ENCODE assay signal across 17 mouse cellular contexts in the genomic region with DNA sequence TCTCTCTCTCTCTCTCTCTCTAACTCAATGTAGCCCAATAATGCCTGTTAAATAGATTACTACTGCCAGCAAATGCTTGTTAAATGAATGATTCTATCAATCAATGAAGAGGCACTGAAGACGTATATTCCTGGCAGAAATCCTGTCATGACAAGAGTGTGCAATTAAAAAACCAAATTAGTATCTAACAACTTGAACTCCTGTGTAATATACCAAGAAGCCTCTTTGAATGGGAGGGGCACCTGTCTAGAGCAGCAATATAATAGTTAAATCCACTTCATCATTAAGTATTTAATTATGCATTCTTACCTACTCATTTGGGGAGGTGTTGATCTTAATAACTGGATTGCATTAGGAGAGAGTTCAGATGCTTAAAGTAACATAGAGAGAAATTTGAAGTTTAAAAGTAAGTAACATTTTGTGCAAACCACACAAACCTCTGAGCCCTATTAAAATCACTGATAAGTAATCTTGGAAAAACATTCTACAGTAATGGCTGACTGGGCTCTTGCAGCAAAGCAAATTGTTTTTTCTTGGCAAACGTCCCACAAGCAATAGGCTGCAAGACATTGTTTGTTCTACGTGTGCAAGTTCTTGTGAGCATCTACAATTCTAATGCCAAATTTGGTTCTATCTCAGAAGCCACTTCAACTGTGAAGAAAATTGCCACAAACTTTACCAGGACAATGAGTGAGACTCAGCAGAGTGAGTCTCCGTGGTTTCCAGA.
A peak's percentile ranks its signal among the peaks of the same experiment; 100 is the strongest.
DNase-seq lines count a peak whose midpoint lies in the region; ATAC-seq and TF ChIP-seq lines count a peak whose summit lies in the region.
"Had no signal": no experiment of that assay in that cellular context is flagged by ENCODE, and none has a peak within 500 bp of the region (broad histone marks: within the 10 kb centered on the region; RNA-seq: fewer than 3 reads in every experiment).

No protein-coding gene starts in this region.

- no peaks in the 10 kb centered on the region for H3K9me3 ChIP-seq in hindbrain, postnatal 0 days (ENCODE audit: low read length)
- H3K9me3 ChIP-seq in hindbrain, embryonic 10.5 days: no peaks in the 10 kb centered on the region
- no peaks in the 10 kb centered on the region for H3K9me3 ChIP-seq in lung, postnatal 0 days (ENCODE audit: low read length)
- H3K9me3 ChIP-seq: embryonic facial prominence, embryonic 15.5 days; G1E; limb, embryonic 13.5 days; megakaryocyte, embryonic 14.5 days had no signal

- peak; percentile 44 for DNase-seq in hindbrain, postnatal 0 days (ENCODE audit: low spot score)
- no peak for DNase-seq in hindbrain, embryonic 10.5 days (ENCODE audit: low spot score)
- DNase-seq in lung, postnatal 0 days (ENCODE audit: low spot score): peak; percentile 48
- no peak for DNase-seq in lung, adult 18-20 months
- peak; percentile 83 for DNase-seq in Patski (ENCODE audit: low read depth, low spot score)
- peak; percentile 12 for DNase-seq in lung, postnatal 25 days (ENCODE audit: low spot score)
- no peak for DNase-seq in left cerebral cortex, adult 2 months (ENCODE audit: extremely low spot score in 1 of 2, low spot score in 2 of 2)
- DNase-seq in gastrocnemius, postnatal 25 days: no peak
- DNase-seq: cerebellum, adult 11-12 months; heart, adult 2 months; heart, postnatal 10 days; thymus, adult 2 months had no signal

- TF ChIP-seq CTCF in hindbrain, postnatal 0 days (IDR thresholded peaks at IDR 0.05; ENCODE audit: low read depth): no peak
- no peak for TF ChIP-seq CTCF in lung, postnatal 0 days (IDR thresholded peaks at IDR 0.05)
- no peak for TF ChIP-seq CTCF in Patski (IDR thresholded peaks at IDR 0.05)
- no peak for TF ChIP-seq CTCF in left cerebral cortex, adult 2 months (IDR thresholded peaks at IDR 0.05)

- CTCF ChIA-PET in Patski (lab: Charles Lee): no interaction called here

- in situ Hi-C loops in Patski (cut with MboI; ENCODE audit: low pct_unique_long_range_greater_than_20kb): loop anchor here (10.0 kb wide), 1 partner anchor 722 kb away; the partner anchor contains the start of gene Cited2

- H3K4me2 ChIP-seq in hindbrain, postnatal 0 days (ENCODE audit: low read depth, low read length): no peak overlapping the region
- H3K4me2 ChIP-seq in lung, postnatal 0 days (replicated peaks; ENCODE audit: low read depth, low read length): no peak overlapping the region
- H3K4me2 ChIP-seq: embryonic facial prominence, embryonic 15.5 days; limb, embryonic 13.5 days had no signal

- no peaks in the 10 kb centered on the region for H3K4me1 ChIP-seq in hindbrain, postnatal 0 days (ENCODE audit: insufficient read depth, low read length)
- H3K4me1 ChIP-seq in hindbrain, embryonic 10.5 days (replicated peaks): no peaks in the 10 kb centered on the region
- H3K4me1 ChIP-seq in lung, postnatal 0 days (ENCODE audit: insufficient read depth, low read depth, low read length): no peaks in the 10 kb centered on the region
- H3K4me1 ChIP-seq: embryonic facial prominence, embryonic 15.5 days; limb, embryonic 13.5 days had no signal

- no peak for TF ChIP-seq EP300 in lung, postnatal 0 days (IDR thresholded peaks at IDR 0.05)

- H3K36me3 ChIP-seq in hindbrain, postnatal 0 days (ENCODE audit: insufficient read depth, low read length): no peaks in the 10 kb centered on the region
- no peaks in the 10 kb centered on the region for H3K36me3 ChIP-seq in hindbrain, embryonic 10.5 days
- H3K36me3 ChIP-seq in lung, postnatal 0 days (ENCODE audit: insufficient read depth, low read length): no peaks in the 10 kb centered on the region
- H3K36me3 ChIP-seq: embryonic facial prominence, embryonic 15.5 days; G1E; limb, embryonic 13.5 days had no signal

- intact Hi-C loops in left cerebral cortex, adult 2 months (cut with DNase I): no loop called here

- 41% methylated on average over 4 of the region's 4 CpGs for WGBS in hindbrain, postnatal 0 days
- WGBS in hindbrain, embryonic 10.5 days: 84% methylated on average over 4 of the region's 4 CpGs
- 35% methylated on average over 4 of the region's 4 CpGs for WGBS in lung, postnatal 0 days

- no peak overlapping the region for H3K27ac ChIP-seq in hindbrain, postnatal 0 days
- H3K27ac ChIP-seq in hindbrain, embryonic 10.5 days: no peak overlapping the region
- H3K27ac ChIP-seq in lung, postnatal 0 days (ENCODE audit: low read length): no peak overlapping the region
- H3K27ac ChIP-seq in left cerebral cortex, adult 2 months: no peak overlapping the region
- H3K27ac ChIP-seq: embryonic facial prominence, embryonic 15.5 days; heart, adult 2 months; limb, embryonic 13.5 days had no signal

- POLR2A ChIA-PET in Patski (lab: Charles Lee): no interaction called here

- no peak for ATAC-seq in hindbrain, postnatal 0 days
- no peak; the same call in 1 of the 2 replicates for ATAC-seq in lung, postnatal 0 days
- peak; percentile 85 for ATAC-seq in Patski
- ATAC-seq: hindbrain, embryonic 16.5 days had no signal

- no peaks in the 10 kb centered on the region for H3K27me3 ChIP-seq in hindbrain, postnatal 0 days (ENCODE audit: insufficient read depth, low read length)
- H3K27me3 ChIP-seq in hindbrain, embryonic 10.5 days (ENCODE audit: insufficient read depth, poor library complexity, severe bottlenecking): no peaks in the 10 kb centered on the region
- H3K27me3 ChIP-seq in lung, postnatal 0 days (replicated peaks; ENCODE audit: insufficient read depth, low read length): no peaks in the 10 kb centered on the region
- no peaks in the 10 kb centered on the region for H3K27me3 ChIP-seq in Patski
- H3K27me3 ChIP-seq: embryonic facial prominence, embryonic 15.5 days; limb, embryonic 13.5 days; megakaryocyte, embryonic 14.5 days had no signal

- no peak overlapping the region for H3K4me3 ChIP-seq in hindbrain, postnatal 0 days (ENCODE audit: low read length)
- H3K4me3 ChIP-seq in hindbrain, embryonic 10.5 days: no peak overlapping the region
- no peak overlapping the region for H3K4me3 ChIP-seq in lung, postnatal 0 days (ENCODE audit: low read depth, low read length)
- H3K4me3 ChIP-seq in left cerebral cortex, adult 2 months: no peak overlapping the region
- H3K4me3 ChIP-seq: embryonic facial prominence, embryonic 15.5 days; heart, adult 2 months; limb, embryonic 13.5 days; megakaryocyte, embryonic 14.5 days had no signal

- H3K9ac ChIP-seq in hindbrain, postnatal 0 days (replicated peaks; ENCODE audit: low read length): no peak overlapping the region
- H3K9ac ChIP-seq in lung, postnatal 0 days (replicated peaks; ENCODE audit: low read depth): no peak overlapping the region
- H3K9ac ChIP-seq: embryonic facial prominence, embryonic 15.5 days; limb, embryonic 13.5 days had no signal

Comparison
In these comparisons a context has a peak if more than half of its experiments do, and no peak if none do; other contexts are left out.
1. DNase-seq: peak in hindbrain, postnatal 0 days (single experiment), lung, postnatal 0 days (single experiment), Patski (single experiment) and lung, postnatal 25 days (single experiment); none in hindbrain, embryonic 10.5 days (single experiment), lung, adult 18-20 months (0 of 2), left cerebral cortex, adult 2 months (0 of 2) and gastrocnemius, postnatal 25 days (single experiment).